Mouse (Mus musculus) hematopoietic stem cell, adult 5-6 weeks (primary cell): ENCODE results near the gene Mon2. TPM values are rescaled to one million over a fixed set of nuclear protein-coding genes. Genes with fewer than 3 reads are reported as not detected.
"Not testable (repeated sequence)": the region's sequence is repeated elsewhere in the genome, so short reads cannot be mapped to it uniquely, and the experiment has no call there.

Experiments
- ATAC-seq, 2 experiments: fragments of 125-278 bp in 1 of 2; replicated peaks in 1 of 2; 2 replicates each; pipeline ENCODE4 v1.8.0; 2016 to 2017; ENCODE audit warnings: inconsistent platforms in 2 of 2, mild to moderate bottlenecking in 2 of 2, moderate number of reproducible peaks in 2 of 2, low read depth in 1 of 2, moderate TSS enrichment in 1 of 2; ENCODE audit not compliant: low FRiP score in 2 of 2, poor library complexity in 2 of 2, severe bottlenecking in 2 of 2, insufficient read depth in 1 of 2, low TSS enrichment in 1 of 2
- total RNA-seq: library from RNA; stranded (forward); fragments of 172-1452, 232-1000 nt; gene quantifications from 2 replicates; pipeline ENCODE4 v1.2.3, GENCODE M21; 2017

Gene Mon2
- total RNA-seq, 1 experiment from 2014 or later, result 69.5 TPM

GRCm38 (mm10) chr10:123084307-123084706 lies 8.0 kb upstream of the Mon2 start:
- ATAC-seq, result no peak

- ATAC-seq, result 0 out of 4 replicates have a peak, but pooled peaks of 1 of the 2 experiments have one; percentile 5
Measured at GRCm38 (mm10) chr10:123075751-123076242, 508 bp downstream of the Mon2 start.

GRCm38 (mm10) chr10:123071997-123072396 lies 4.3 kb downstream of the Mon2 start:
- ATAC-seq, result no peak

GRCm38 (mm10) chr10:123063021-123063420 lies 13.3 kb downstream of the Mon2 start:
- ATAC-seq, result no peak

GRCm38 (mm10) chr10:123060831-123061230 lies 15.5 kb downstream of the Mon2 start:
- ATAC-seq, result no peak

GRCm38 (mm10) chr10:123057082-123057481 lies 19.2 kb downstream of the Mon2 start:
- ATAC-seq, result no peak

- no peak for ATAC-seq
Measured at GRCm38 (mm10) chr10:123056463-123056862, 19.8 kb downstream of the Mon2 start.

- no peak for ATAC-seq
Measured at GRCm38 (mm10) chr10:123055205-123056000, 20.9 kb downstream of the Mon2 start.

GRCm38 (mm10) chr10:123053557-123053956 lies 22.7 kb downstream of the Mon2 start:
- ATAC-seq, result no peak

GRCm38 (mm10) chr10:123052021-123052420 lies 24.3 kb downstream of the Mon2 start:
- no peak for ATAC-seq

GRCm38 (mm10) chr10:123048730-123049129 lies 27.6 kb downstream of the Mon2 start:
- ATAC-seq, result no peak

GRCm38 (mm10) chr10:123039936-123040335 lies 36.4 kb downstream of the Mon2 start:
- no peak for ATAC-seq

GRCm38 (mm10) chr10:123032078-123032646 lies 44.1 kb downstream of the Mon2 start:
- no peak for ATAC-seq

GRCm38 (mm10) chr10:123031449-123031848 lies 44.9 kb downstream of the Mon2 start:
- ATAC-seq, result no peak

- ATAC-seq, result no peak
Measured at GRCm38 (mm10) chr10:123030589-123030988, 45.7 kb downstream of the Mon2 start.

GRCm38 (mm10) chr10:123028949-123029348 lies 47.4 kb downstream of the Mon2 start:
- no peak for ATAC-seq

GRCm38 (mm10) chr10:123026736-123027135 lies 49.6 kb downstream of the Mon2 start:
- ATAC-seq, result not testable (repeated sequence)

GRCm38 (mm10) chr10:123013435-123013834 lies 62.9 kb downstream of the Mon2 start:
- no peak; a peak in 1 of 4 replicates for ATAC-seq
